Mouse (Mus musculus): ENCODE data around the gene Ypel2.

Ypel2 gene

GRCm38 (mm10) chr11:86962362-86962761 is 31.1 kb downstream of the Ypel2 start:
- DNase-seq (ENCODE audit: inconsistent age in 2 of 2, low spot score in 1 of 2) = no peak

GRCm38 (mm10) chr11:86961510-86962303 is 31.8 kb downstream of the Ypel2 start:
- peak; percentile 83 to 92 for DNase-seq (ENCODE audit: inconsistent age in 2 of 2, low spot score in 1 of 2)

GRCm38 (mm10) chr11:86960331-86960730 is 33.2 kb downstream of the Ypel2 start:
- no peak for DNase-seq (ENCODE audit: inconsistent age in 2 of 2, low spot score in 1 of 2)

- peak in 1 of 2 experiments; percentile 63 for DNase-seq (ENCODE audit: inconsistent age in 2 of 2, low spot score in 1 of 2)
Observed at GRCm38 (mm10) chr11:86958721-86959675, 34.5 kb downstream of the Ypel2 start.

- peak in 1 of 2 experiments; percentile 69 for DNase-seq (ENCODE audit: inconsistent age in 2 of 2, low spot score in 1 of 2)
Observed at GRCm38 (mm10) chr11:86958182-86958581, 35.3 kb downstream of the Ypel2 start.

- DNase-seq (ENCODE audit: inconsistent age in 2 of 2, low spot score in 1 of 2) = no peak
Observed at GRCm38 (mm10) chr11:86956363-86956762, 37.1 kb downstream of the Ypel2 start.

- peak; percentile 58 to 73 for DNase-seq (ENCODE audit: inconsistent age in 2 of 2, low spot score in 1 of 2)
Observed at GRCm38 (mm10) chr11:86954616-86955270, 38.8 kb downstream of the Ypel2 start.

GRCm38 (mm10) chr11:86953096-86953495 is 40.4 kb downstream of the Ypel2 start:
- peak; percentile 56 to 86 for DNase-seq (ENCODE audit: inconsistent age in 2 of 2, low spot score in 1 of 2)

GRCm38 (mm10) chr11:86952659-86953058 is 40.8 kb downstream of the Ypel2 start:
- peak; percentile 58 to 82 for DNase-seq (ENCODE audit: inconsistent age in 2 of 2, low spot score in 1 of 2)

GRCm38 (mm10) chr11:86951672-86952071 is 41.8 kb downstream of the Ypel2 start:
- no peak for DNase-seq (ENCODE audit: inconsistent age in 2 of 2, low spot score in 1 of 2)

- peak in 1 of 2 experiments; percentile 39 for DNase-seq (ENCODE audit: inconsistent age in 2 of 2, low spot score in 1 of 2)
Observed at GRCm38 (mm10) chr11:86950491-86950890, 43.0 kb downstream of the Ypel2 start.

GRCm38 (mm10) chr11:86949951-86950441 is 43.5 kb downstream of the Ypel2 start:
- DNase-seq (ENCODE audit: inconsistent age in 2 of 2, low spot score in 1 of 2) = peak in 1 of 2 experiments; percentile 63

- DNase-seq (ENCODE audit: inconsistent age in 2 of 2, low spot score in 1 of 2) = no peak
Observed at GRCm38 (mm10) chr11:86946644-86947195, 46.8 kb downstream of the Ypel2 start.

GRCm38 (mm10) chr11:86945933-86946332 is 47.6 kb downstream of the Ypel2 start:
- DNase-seq (ENCODE audit: inconsistent age in 2 of 2, low spot score in 1 of 2) = no peak

- peak in 1 of 2 experiments; percentile 37 for DNase-seq (ENCODE audit: inconsistent age in 2 of 2, low spot score in 1 of 2)
Observed at GRCm38 (mm10) chr11:86945058-86945457, 48.4 kb downstream of the Ypel2 start.

GRCm38 (mm10) chr11:86944539-86944938 is 49.0 kb downstream of the Ypel2 start:
- peak; percentile 37 to 74 for DNase-seq (ENCODE audit: inconsistent age in 2 of 2, low spot score in 1 of 2)

- no peak for DNase-seq (ENCODE audit: inconsistent age in 2 of 2, low spot score in 1 of 2)
Observed at GRCm38 (mm10) chr11:86941904-86942303, 51.6 kb downstream of the Ypel2 start.

- DNase-seq (ENCODE audit: inconsistent age in 2 of 2, low spot score in 1 of 2) = no peak
Observed at GRCm38 (mm10) chr11:86939503-86939902, 54.0 kb downstream of the Ypel2 start.

- DNase-seq (ENCODE audit: inconsistent age in 2 of 2, low spot score in 1 of 2) = no peak
Observed at GRCm38 (mm10) chr11:86938551-86938950, 55.0 kb downstream of the Ypel2 start.

- DNase-seq (ENCODE audit: inconsistent age in 2 of 2, low spot score in 1 of 2) = no peak
Observed at GRCm38 (mm10) chr11:86938108-86938507, 55.4 kb downstream of the Ypel2 start.

GRCm38 (mm10) chr11:86936938-86937337 is 56.6 kb downstream of the Ypel2 start:
- DNase-seq (ENCODE audit: inconsistent age in 2 of 2, low spot score in 1 of 2) = no peak
